Mouse (Mus musculus) thymus, adult 2 months (tissue): Measurements from ENCODE around the gene Ncaph. TPM values are rescaled to one million over a fixed set of nuclear protein-coding genes. Genes with fewer than 3 reads are reported as not detected.
"Not testable (repeated sequence)": the region's sequence is repeated elsewhere in the genome, so short reads cannot be mapped to it uniquely, and the experiment has no call there.

Experiments used
- DNase-seq: peaks from one replicate; pipeline ENCODE4 v3.0.0; 2021
- H3K27ac ChIP-seq: fragments of 200-500 bp; 2 replicates; pipeline ENCODE4 v1.5.1; 2012; ENCODE audit warnings: low read length, control low read depth; ENCODE audit not compliant: control insufficient read depth, insufficient read depth
- H3K27me3 ChIP-seq: fragments of 200-500 bp; 2 replicates; pipeline ENCODE4 v1.6.1; 2012; ENCODE audit warnings: mild to moderate bottlenecking, low read length, moderate library complexity, mixed read lengths; ENCODE audit not compliant: control insufficient read depth, insufficient read depth
- H3K36me3 ChIP-seq: fragments of 200-500 bp; 2 replicates; pipeline ENCODE4 v1.6.1; 2012; ENCODE audit warnings: mild to moderate bottlenecking, low read length, moderate library complexity; ENCODE audit not compliant: control insufficient read depth, insufficient read depth
- H3K4me1 ChIP-seq: fragments of 200-500 bp; replicated peaks from 2 replicates; pipeline ENCODE4 v1.6.1; 2012; ENCODE audit warnings: low read length; ENCODE audit not compliant: control insufficient read depth, insufficient read depth
- H3K4me3 ChIP-seq: fragments of 200-500 bp; 2 replicates; pipeline ENCODE4 v1.5.1; 2012; ENCODE audit warnings: mild to moderate bottlenecking, low read length, control low read depth, moderate library complexity; ENCODE audit not compliant: control insufficient read depth, insufficient read depth
- CTCF ChIP-seq: fragments of 200-500 bp; IDR thresholded peaks from 2 replicates; pipeline ENCODE4 v1.5.1; 2012; ENCODE audit warnings: mild to moderate bottlenecking, control low read depth, low read length, moderate library complexity, borderline replicate concordance; ENCODE audit not compliant: control insufficient read depth, poor library complexity, insufficient read depth; ENCODE audit errors: extremely low read depth
- POLR2A ChIP-seq: fragments of 200-500 bp; IDR thresholded peaks from 2 replicates; pipeline ENCODE4 v1.6.1; 2012; ENCODE audit warnings: mild to moderate bottlenecking, low read length, control low read depth, moderate library complexity; ENCODE audit not compliant: control insufficient read depth, poor library complexity, insufficient read depth; ENCODE audit errors: extremely low read depth
- WGBS: fragments of 180-500 bp; shearing (Covaris S2); methylation state at CpG from one replicate; pipeline ENCODE4 v1.1.7; 2018; 5-methylcytosine and 5-hydroxymethylcytosine counted together
- polyA plus RNA-seq: library from polyadenylated mRNA; depleted of rRNA; stranded (reverse); fragments of >200 nt; gene quantifications from 2 replicates; pipeline ENCODE4 v1.2.3, GENCODE M21; 2012

The Ncaph gene
- polyA plus RNA-seq, 1 experiment, result 19.1 TPM

- no peaks in the 10 kb centered on the region for H3K27me3 ChIP-seq
- H3K4me1 ChIP-seq, result peaks cover 5% of the 10 kb centered on the region
- no peak overlapping the region for H3K4me3 ChIP-seq
- TF ChIP-seq CTCF (no peak), POLR2A (no peak)
- no peak overlapping the region for H3K27ac ChIP-seq
- no peaks in the 10 kb centered on the region for H3K36me3 ChIP-seq
- 26% methylated on average over 5 of the region's 5 CpGs for WGBS
- DNase-seq, result peak; percentile 38
Observed at GRCm38 (mm10) chr2:127086235-127086634, 47.5 kb downstream of the Ncaph start.

GRCm38 (mm10) chr2:127080591-127081218, 53.0 kb downstream of the Ncaph start:
- 95% methylated on average over 11 of the region's 11 CpGs for WGBS
- no peak overlapping the region for H3K27ac ChIP-seq
- no peak overlapping the region for H3K4me3 ChIP-seq
- no peaks in the 10 kb centered on the region for H3K27me3 ChIP-seq
- DNase-seq, result no peak
- no peaks in the 10 kb centered on the region for H3K36me3 ChIP-seq
- no peaks in the 10 kb centered on the region for H3K4me1 ChIP-seq
- TF ChIP-seq POLR2A (no peak), CTCF (no peak)

GRCm38 (mm10) chr2:127079881-127080590, 53.7 kb downstream of the Ncaph start:
- no peak for TF ChIP-seq CTCF
- WGBS, result 91% methylated on average over 11 of the region's 11 CpGs
- Histone ChIP-seq H3K27me3 (no peaks in the 10 kb centered on the region), H3K4me3 (no peak overlapping the region), H3K4me1 (no peaks in the 10 kb centered on the region), H3K27ac (no peak overlapping the region), H3K36me3 (no peaks in the 10 kb centered on the region)
- no peak for DNase-seq

- not testable (repeated sequence) for H3K36me3 ChIP-seq, H3K4me1 ChIP-seq, H3K4me3 ChIP-seq, H3K27me3 ChIP-seq, DNase-seq, H3K27ac ChIP-seq
- WGBS, result 91% methylated on average over 2 of the region's 2 CpGs
Observed at GRCm38 (mm10) chr2:127079066-127079465, 54.7 kb downstream of the Ncaph start.

- no peaks in the 10 kb centered on the region for H3K36me3 ChIP-seq
- H3K4me1 ChIP-seq, result no peaks in the 10 kb centered on the region
- TF ChIP-seq CTCF, result no peak
- no peak for TF ChIP-seq POLR2A
- no peaks in the 10 kb centered on the region for H3K27me3 ChIP-seq
- H3K27ac ChIP-seq, result no peak overlapping the region
- no peak overlapping the region for H3K4me3 ChIP-seq
- 94% methylated on average over 9 of the region's 9 CpGs for WGBS
- DNase-seq, result no peak
Observed at GRCm38 (mm10) chr2:127077611-127078010, 56.1 kb downstream of the Ncaph start.

GRCm38 (mm10) chr2:127074116-127074515, 59.6 kb downstream of the Ncaph start:
- Histone ChIP-seq H3K4me1 (peaks cover 6% of the 10 kb centered on the region), H3K27ac (no peak overlapping the region), H3K27me3 (no peaks in the 10 kb centered on the region), H3K4me3 (no peak overlapping the region), H3K36me3 (no peaks in the 10 kb centered on the region)
- DNase-seq, result no peak
- TF ChIP-seq CTCF (no peak), POLR2A (no peak)
- 94% methylated on average over 2 of the region's 2 CpGs for WGBS

GRCm38 (mm10) chr2:127070879-127071278, 62.9 kb downstream of the Ncaph start:
- TF ChIP-seq CTCF (no peak), POLR2A (no peak)
- DNase-seq, result no peak
- 2% methylated on average over 9 of the region's 9 CpGs for WGBS
- H3K27ac ChIP-seq, result peak overlapping the region; percentile 10; the same call in 1 of the 2 replicates
- H3K27me3 ChIP-seq, result no peaks in the 10 kb centered on the region
- H3K4me3 ChIP-seq, result peak overlapping the region; percentile 55
- peaks cover 6% of the 10 kb centered on the region for H3K4me1 ChIP-seq
- H3K36me3 ChIP-seq, result peaks cover 11% of the 10 kb centered on the region
